Comparison of ENCODE assay signal across 8 mouse cellular contexts in genomic region chr9:78442237-78442578, GRCm38 (mm10). TPM values are rescaled to one million over a fixed set of nuclear protein-coding genes. Genes with fewer than 3 reads are reported as not detected.
DNase-seq lines count a peak whose midpoint lies in the region; ATAC-seq and TF ChIP-seq lines count a peak whose summit lies in the region.

No protein-coding gene starts in this region.

- peaks cover 79% of the 10 kb centered on the region for H3K27me3 ChIP-seq in heart, embryonic 10.5 days (ENCODE audit: insufficient read depth, poor library complexity, severe bottlenecking)
- H3K27me3 ChIP-seq in C2C12 (ENCODE audit: control insufficient read depth, insufficient read depth, insufficient read length), result peaks cover 5% of the 10 kb centered on the region
- H3K27me3 ChIP-seq in forebrain, embryonic 13.5 days, result peaks cover 73% of the 10 kb centered on the region
- peaks cover 75% of the 10 kb centered on the region for H3K27me3 ChIP-seq in liver, embryonic 15.5 days

- intact Hi-C loops in heart, postnatal 36 days (cut with DNase I), result loop anchor here (10.0 kb wide), 1 partner anchor 327 kb away; no protein-coding TSS in a partner anchor

- peaks cover 51% of the 10 kb centered on the region for H3K79me2 ChIP-seq in C2C12 (ENCODE audit: control insufficient read depth, insufficient read depth)

- H3K4me2 ChIP-seq in forebrain, embryonic 13.5 days, result peak overlapping the region; percentile 72
- peak overlapping the region; percentile 80 for H3K4me2 ChIP-seq in liver, embryonic 15.5 days

- peaks cover 17% of the 10 kb centered on the region for H3K79me3 ChIP-seq in C2C12 (ENCODE audit: low read depth)

- no peak for DNase-seq in heart, embryonic 10.5 days (ENCODE audit: low spot score)
- no peak for DNase-seq in heart, postnatal 36 days
- no peak for DNase-seq in yolk sac, embryonic 10.5 days (ENCODE audit: low spot score)
- no peak for DNase-seq in adrenal gland, adult 2 months
- DNase-seq in left cerebral cortex, adult 9 months (ENCODE audit: low spot score in 2 of 2), result no peak

- H3K36me3 ChIP-seq in heart, embryonic 10.5 days, result no peaks in the 10 kb centered on the region
- no peaks in the 10 kb centered on the region for H3K36me3 ChIP-seq in C2C12 (ENCODE audit: control insufficient read depth, insufficient read depth)
- no peaks in the 10 kb centered on the region for H3K36me3 ChIP-seq in forebrain, embryonic 13.5 days (ENCODE audit: poor library complexity, severe bottlenecking)
- no peaks in the 10 kb centered on the region for H3K36me3 ChIP-seq in liver, embryonic 15.5 days (replicated peaks)

- H3K4me3 ChIP-seq in heart, embryonic 10.5 days, result peak overlapping the region; percentile 61
- peak overlapping the region; percentile 43 for H3K4me3 ChIP-seq in C2C12 (ENCODE audit: insufficient read depth, poor library complexity, severe bottlenecking)
- peak overlapping the region; percentile 44 for H3K4me3 ChIP-seq in forebrain, embryonic 13.5 days
- H3K4me3 ChIP-seq in liver, embryonic 15.5 days (replicated peaks), result peak overlapping the region; percentile 59

- no peak overlapping the region; the same call in 1 of the 2 replicates for H3K27ac ChIP-seq in heart, embryonic 10.5 days
- no peak overlapping the region for H3K27ac ChIP-seq in forebrain, embryonic 13.5 days
- H3K27ac ChIP-seq in liver, embryonic 15.5 days (replicated peaks), result no peak overlapping the region

- peaks cover 7% of the 10 kb centered on the region for H3K4me1 ChIP-seq in heart, embryonic 10.5 days
- peaks cover 12% of the 10 kb centered on the region for H3K4me1 ChIP-seq in forebrain, embryonic 13.5 days
- peaks cover 14% of the 10 kb centered on the region for H3K4me1 ChIP-seq in liver, embryonic 15.5 days (replicated peaks)

- 2% methylated on average over 9 of the region's 9 CpGs for WGBS in heart, embryonic 10.5 days
- whole genome bisulfite sequencing in forebrain, embryonic 13.5 days, result 4% methylated on average over 9 of the region's 9 CpGs
- 6% methylated on average over 9 of the region's 9 CpGs for WGBS in liver, embryonic 15.5 days (ENCODE audit: insufficient replicate concordance)

- H3ac ChIP-seq in C2C12 (ENCODE audit: control insufficient read depth, insufficient read length, low read depth), result peak overlapping the region; percentile 48

- TF ChIP-seq CTCF in C2C12 (IDR thresholded peaks at IDR 0.05; ENCODE audit: control insufficient read depth, insufficient read depth, insufficient read length), result no peak

- no peaks in the 10 kb centered on the region for H3K9me3 ChIP-seq in heart, embryonic 10.5 days
- H3K9me3 ChIP-seq in forebrain, embryonic 13.5 days (replicated peaks), result no peaks in the 10 kb centered on the region
- H3K9me3 ChIP-seq in liver, embryonic 15.5 days (replicated peaks), result no peaks in the 10 kb centered on the region

- ATAC-seq in forebrain, embryonic 13.5 days, result peak; percentile 14; the same call in 1 of the 2 replicates
- ATAC-seq in liver, embryonic 15.5 days (ENCODE audit: insufficient read depth), result 0 out of 2 replicates have a peak, but pooled peaks have one; percentile 18

- peak overlapping the region; percentile 58; the same call in 1 of the 2 replicates for H3K9ac ChIP-seq in forebrain, embryonic 13.5 days
- peak overlapping the region; percentile 47; the same call in 1 of the 2 replicates for H3K9ac ChIP-seq in liver, embryonic 15.5 days

TF ChIP-seq in C2C12, 6 proteins besides CTCF, POLR2A, EP300 and RAD21:
- TF ChIP-seq MYOD1 (IDR thresholded peaks at IDR 0.05; ENCODE audit: control insufficient read depth, insufficient read length, low read depth) (no peak), USF1 (IDR thresholded peaks at IDR 0.05; ENCODE audit: low read depth) (no peak), CEBPB (IDR thresholded peaks at IDR 0.05; ENCODE audit: low read depth) (no peak), FOSL1 (IDR thresholded peaks at IDR 0.05; ENCODE audit: insufficient read depth, low read length, poor library complexity, severe bottlenecking) (no peak), MAX (IDR thresholded peaks at IDR 0.05) (no peak), MYOG (IDR thresholded peaks at IDR 0.05; ENCODE audit: control insufficient read depth, extremely low read depth, insufficient read length) (no peak)

RNA-seq across cellular contexts. Expression of gene Cgas, which starts 0.8 kb away (rescaled TPM):
- 0.36 and 0.72 TPM in 2 replicates for polyA plus RNA-seq in heart, embryonic 10.5 days (2016; fragmentation: Nextera tagmentation; extraction: Ambion mirVana)
- total RNA-seq in heart, postnatal 36 days (2021), result under 1 TPM; 0.54 to 0.56 TPM
- polyA plus RNA-seq in C2C12 (2012; fragmentation: generic; extraction: Trizol), result 1.8 TPM
- polyA plus RNA-seq in forebrain, embryonic 13.5 days (2015; fragmentation: Nextera tagmentation; extraction: Ambion mirVana), result 0.47 and 0.62 TPM in 2 replicates
- polyA plus RNA-seq in liver, embryonic 15.5 days (2015; fragmentation: Nextera tagmentation; extraction: Ambion mirVana), result 0.82 and 0.98 TPM in 2 replicates
- under 1 TPM; 0.52 to 0.73 TPM for total RNA-seq in adrenal gland, adult 2 months (2021)
- 0.49 and 0.67 TPM in 2 replicates for polyA plus RNA-seq in adrenal gland, adult 2 months (2012; rRNA removed)

RNA-seq across cellular contexts. Expression of gene Mto1, which starts 5.8 kb away (rescaled TPM):
- polyA plus RNA-seq in heart, embryonic 10.5 days (2016; fragmentation: Nextera tagmentation; extraction: Ambion mirVana), result 28.1 and 30.3 TPM in 2 replicates
- 10 to 100 TPM; 24.3 to 25.2 TPM for total RNA-seq in heart, postnatal 36 days (2021)
- 11.2 TPM for polyA plus RNA-seq in C2C12 (2012; fragmentation: generic; extraction: Trizol)
- polyA plus RNA-seq in forebrain, embryonic 13.5 days (2015; fragmentation: Nextera tagmentation; extraction: Ambion mirVana), result 24.9 and 26.1 TPM in 2 replicates
- polyA plus RNA-seq in liver, embryonic 15.5 days (2015; fragmentation: Nextera tagmentation; extraction: Ambion mirVana), result 19.6 and 19.8 TPM in 2 replicates
- total RNA-seq in adrenal gland, adult 2 months (2021), result 10 to 100 TPM; 26.6 to 27.7 TPM
- polyA plus RNA-seq in adrenal gland, adult 2 months (2012; rRNA removed), result 57.4 and 76.5 TPM in 2 replicates

RNA-seq across cellular contexts. Expression of gene Gm17324, which starts 6.4 kb away (rescaled TPM):
- 0.89 and 1.1 TPM in 2 replicates for polyA plus RNA-seq in heart, embryonic 10.5 days (2016; fragmentation: Nextera tagmentation; extraction: Ambion mirVana)
- total RNA-seq in heart, postnatal 36 days (2021), result not detected
- polyA plus RNA-seq in C2C12 (2012; fragmentation: generic; extraction: Trizol), result not detected
- 0.65 and 0.97 TPM in 2 replicates for polyA plus RNA-seq in forebrain, embryonic 13.5 days (2015; fragmentation: Nextera tagmentation; extraction: Ambion mirVana)
- 0.45 and 0.68 TPM in 2 replicates for polyA plus RNA-seq in liver, embryonic 15.5 days (2015; fragmentation: Nextera tagmentation; extraction: Ambion mirVana)
- not detected for total RNA-seq in adrenal gland, adult 2 months (2021)
- polyA plus RNA-seq in adrenal gland, adult 2 months (2012; rRNA removed), result 0.95 and 1.5 TPM in 2 replicates

RNA-seq across cellular contexts. Expression of gene Ddx43, which starts 46.6 kb away (rescaled TPM):
- polyA plus RNA-seq in heart, embryonic 10.5 days (2016; fragmentation: Nextera tagmentation; extraction: Ambion mirVana), result 0.24 and 0.25 TPM in 2 replicates
- total RNA-seq in heart, postnatal 36 days (2021), result not detected
- polyA plus RNA-seq in C2C12 (2012; fragmentation: generic; extraction: Trizol), result not detected
- polyA plus RNA-seq in forebrain, embryonic 13.5 days (2015; fragmentation: Nextera tagmentation; extraction: Ambion mirVana), result 0.15 and 0.19 TPM in 2 replicates
- not detected in 2 replicates for polyA plus RNA-seq in liver, embryonic 15.5 days (2015; fragmentation: Nextera tagmentation; extraction: Ambion mirVana)
- not detected for total RNA-seq in adrenal gland, adult 2 months (2021)
- polyA plus RNA-seq in adrenal gland, adult 2 months (2012; rRNA removed), result 0.06 TPM in 1 of 2 replicates, not detected in the other

RNA-seq across cellular contexts. Expression of gene Eef1a1, which starts 46.7 kb away (rescaled TPM):
- 2,877 and 3,185 TPM in 2 replicates for polyA plus RNA-seq in heart, embryonic 10.5 days (2016; fragmentation: Nextera tagmentation; extraction: Ambion mirVana)
- total RNA-seq in heart, postnatal 36 days (2021), result 1,000 to 10,000 TPM; 1,083 to 1,160 TPM
- 7,691 TPM for polyA plus RNA-seq in C2C12 (2012; fragmentation: generic; extraction: Trizol)
- 4,108 and 4,123 TPM in 2 replicates for polyA plus RNA-seq in forebrain, embryonic 13.5 days (2015; fragmentation: Nextera tagmentation; extraction: Ambion mirVana)
- 2,003 and 2,036 TPM in 2 replicates for polyA plus RNA-seq in liver, embryonic 15.5 days (2015; fragmentation: Nextera tagmentation; extraction: Ambion mirVana)
- total RNA-seq in adrenal gland, adult 2 months (2021), result 1,000 to 10,000 TPM; 6,873 to 9,883 TPM
- polyA plus RNA-seq in adrenal gland, adult 2 months (2012; rRNA removed), result 813 and 861 TPM in 2 replicates
